Mouse (Mus musculus) left cerebral cortex, adult 18-20 months (tissue): ENCODE data around the gene Foxk1. TPM values are rescaled to one million over a fixed set of nuclear protein-coding genes. Genes with fewer than 3 reads are reported as not detected.

ENCODE experiments used
- total RNA-seq, 2 experiments: library from RNA; stranded (reverse); gene quantifications; 2 replicates each; pipeline ENCODE4 v1.2.3; 2021

Gene Foxk1
- total RNA-seq, 2 experiments from 2014 or later: 40.8 to 41.1 TPM

Other genes with a start within 250 kb of the Foxk1 start
- 10 to 100 TPM; 18.3 to 20.5 TPM for gene Ap5z1, start 62.4 kb downstream of the Foxk1 start, total RNA-seq
- under 1 TPM; 0.81 to 0.91 TPM for gene Papolb, start 128.6 kb downstream of the Foxk1 start, total RNA-seq
- 10 to 100 TPM; 14.1 to 15.4 TPM for gene Radil, start 149.6 kb downstream of the Foxk1 start, total RNA-seq
- gene Mmd2, start 207.3 kb downstream of the Foxk1 start, total RNA-seq: 100 to 1,000 TPM; 102 to 105 TPM
- gene Wipi2, start 226.2 kb downstream of the Foxk1 start, total RNA-seq: 100 to 1,000 TPM in 1 of 2 experiments, 10 to 100 TPM in 1; 93.2 to 102 TPM